Mouse (Mus musculus) yolk sac, embryonic 10.5 days (tissue): ENCODE measurements at regions not wholly inside any gene's neighbourhood (a gene's known extent, or its start where the extent isn't known, plus 50 kb on each side); places are given as distances from the start of the nearest gene placed in this dataset.

Experiments used
- DNase-seq: peaks from one replicate; pipeline ENCODE4 v3.0.0-alpha.2; 2017; ENCODE audit warnings: low spot score

DNA sequence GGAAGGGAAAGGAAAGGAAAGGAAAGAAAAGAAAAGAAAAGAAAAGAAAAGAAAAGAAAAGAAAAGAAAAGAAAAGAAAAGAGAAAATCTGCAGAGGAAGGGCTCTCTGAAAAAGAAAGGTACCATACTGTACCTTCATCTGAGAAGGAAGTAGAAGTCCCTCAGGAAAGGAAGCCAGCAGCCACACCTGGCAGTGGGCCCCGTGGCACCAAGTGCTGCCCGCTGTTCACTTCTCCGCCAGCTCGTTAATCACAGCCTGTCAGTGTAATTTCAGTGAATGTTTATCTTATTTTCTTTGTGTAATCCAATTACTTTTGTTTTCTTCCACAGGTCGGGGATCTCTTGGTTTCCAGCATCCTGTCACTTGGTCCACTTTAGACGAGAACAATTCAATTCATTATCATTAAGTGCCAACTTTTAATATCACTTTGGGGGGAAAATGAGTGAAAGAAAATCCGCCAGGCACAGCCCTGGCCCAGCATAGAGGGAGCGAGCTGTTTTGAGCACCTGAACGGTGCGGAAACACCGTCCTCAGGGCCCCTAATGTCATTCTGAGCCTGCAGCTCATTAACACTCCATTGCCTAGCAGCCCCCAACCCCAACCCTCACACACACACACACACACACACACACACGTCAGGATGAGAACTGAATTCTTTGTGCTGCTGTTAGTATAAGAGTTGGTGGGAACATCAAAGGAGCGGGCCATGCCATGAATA, 309.7 kb downstream of the Irx2 start:
- no peak for DNase-seq

DNA sequence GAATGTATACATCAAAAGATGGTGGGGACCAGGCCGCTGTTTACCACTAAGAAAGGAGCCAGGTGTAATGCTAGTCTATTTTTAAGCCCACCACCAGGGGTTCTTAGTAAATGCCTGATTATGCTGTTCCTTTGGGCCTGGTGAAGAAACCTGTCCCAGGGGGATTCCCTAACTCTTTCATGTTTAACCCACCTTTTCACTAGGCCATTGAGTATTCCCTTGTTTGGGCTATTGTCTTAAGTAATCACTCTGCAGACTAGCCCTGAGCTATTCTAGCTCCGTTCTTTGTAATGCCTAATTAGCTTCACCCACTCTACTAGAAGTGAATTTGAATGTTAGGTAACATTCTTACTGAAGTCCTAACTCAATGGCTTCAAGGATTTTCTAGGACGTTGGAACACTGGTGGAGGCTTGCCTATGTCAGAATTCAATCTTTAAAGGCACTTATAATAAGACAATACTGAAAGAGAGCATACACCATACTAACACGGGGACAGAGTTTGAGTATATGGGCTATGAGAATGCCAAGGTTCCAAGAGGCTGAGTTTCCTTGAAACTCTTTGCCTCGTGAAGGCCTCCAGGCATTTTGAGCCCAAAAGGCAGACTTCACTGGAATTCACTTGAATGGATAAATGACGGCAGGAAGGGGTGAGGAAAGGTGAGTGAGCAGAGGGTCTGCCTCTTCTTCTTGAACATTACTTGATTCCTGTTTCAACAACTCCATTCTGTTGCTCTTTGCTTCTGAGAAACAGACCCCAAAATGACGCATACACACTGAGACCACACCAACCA, 312.7 kb upstream of the Irx4 start:
- DNase-seq, result no peak

DNA sequence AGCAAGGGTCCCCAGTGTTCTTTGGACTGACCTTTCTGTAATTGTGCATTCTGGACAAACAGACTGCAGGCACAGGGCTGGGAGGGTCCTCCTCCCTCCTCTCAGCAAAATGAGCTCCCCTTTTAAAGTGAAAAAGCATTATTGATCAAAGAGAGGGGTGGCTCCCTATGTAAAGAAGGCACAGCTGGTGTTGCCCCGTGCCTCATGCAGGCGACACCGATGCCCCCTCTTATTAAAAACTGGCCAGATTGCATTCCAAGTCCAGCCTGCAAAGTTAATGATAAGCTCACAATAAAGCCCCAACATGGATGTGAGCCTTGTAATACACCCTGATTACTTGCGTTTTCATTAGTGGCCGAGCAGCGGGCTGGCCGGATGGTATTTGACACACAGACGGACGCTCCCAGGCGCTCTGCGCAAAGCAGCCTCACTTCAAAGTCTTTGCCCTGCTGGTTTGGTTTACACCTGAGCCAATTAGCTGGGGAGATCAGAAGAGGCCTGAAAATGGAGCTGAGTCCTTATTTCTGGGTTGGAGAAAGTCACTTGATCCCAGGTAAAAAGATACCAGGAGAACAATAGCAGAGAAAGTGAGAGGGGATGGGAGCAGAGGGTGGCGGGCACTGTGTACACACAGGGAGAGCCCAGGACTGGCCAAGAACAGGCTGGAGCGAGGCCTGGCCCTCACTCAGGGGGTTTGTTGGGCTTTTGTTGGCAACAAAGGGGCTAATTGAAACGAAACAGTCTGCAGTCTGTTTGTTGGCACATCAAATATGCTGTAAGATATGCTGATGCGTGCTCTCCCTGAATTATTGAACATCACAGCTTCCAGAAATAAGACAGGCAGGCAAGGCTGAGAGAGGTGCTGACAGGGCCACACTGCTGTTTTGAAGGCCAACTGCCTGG, 301.4 kb upstream of the Irx4 start:
- no peak for DNase-seq

DNA sequence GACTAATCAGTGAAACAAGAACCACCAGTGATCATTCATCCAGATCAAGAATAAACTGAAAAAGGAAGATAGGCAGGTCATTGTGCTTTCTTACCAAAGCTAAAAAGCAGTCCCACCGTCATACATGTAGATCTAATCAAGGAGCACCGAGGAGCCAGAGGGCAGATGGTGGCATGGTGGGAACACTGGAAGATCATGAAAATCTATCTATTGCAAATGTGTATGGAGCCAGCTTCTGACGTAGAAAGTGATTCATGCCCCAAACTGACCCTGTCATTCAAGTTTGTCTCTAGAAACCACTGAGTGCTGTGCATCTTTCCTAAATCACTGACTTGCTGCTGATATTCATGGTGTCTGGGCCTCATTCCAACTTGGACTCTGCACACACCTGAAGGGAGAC, 299.0 kb upstream of the Irx4 start:
- no peak for DNase-seq

DNA sequence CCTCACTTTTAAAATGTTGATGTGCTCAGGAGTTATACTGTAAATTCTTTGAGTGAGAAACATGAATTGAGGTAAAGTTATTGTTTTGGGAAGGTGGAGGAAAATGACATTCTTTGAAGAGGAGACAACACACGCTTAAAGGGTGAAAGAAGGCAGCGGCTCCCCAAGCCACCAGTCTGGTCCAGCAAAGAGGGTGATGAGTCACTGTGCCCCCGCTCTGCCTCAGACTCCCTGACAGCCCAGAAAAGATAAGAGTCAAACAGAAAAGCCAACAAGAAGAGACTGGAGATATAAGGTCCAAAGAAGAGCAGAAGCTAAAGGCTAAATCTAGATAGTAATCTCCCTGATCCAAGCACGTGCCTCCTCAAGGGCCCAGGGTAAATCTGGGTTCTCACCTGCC, 288.1 kb upstream of the Irx4 start:
- no peak for DNase-seq

DNA sequence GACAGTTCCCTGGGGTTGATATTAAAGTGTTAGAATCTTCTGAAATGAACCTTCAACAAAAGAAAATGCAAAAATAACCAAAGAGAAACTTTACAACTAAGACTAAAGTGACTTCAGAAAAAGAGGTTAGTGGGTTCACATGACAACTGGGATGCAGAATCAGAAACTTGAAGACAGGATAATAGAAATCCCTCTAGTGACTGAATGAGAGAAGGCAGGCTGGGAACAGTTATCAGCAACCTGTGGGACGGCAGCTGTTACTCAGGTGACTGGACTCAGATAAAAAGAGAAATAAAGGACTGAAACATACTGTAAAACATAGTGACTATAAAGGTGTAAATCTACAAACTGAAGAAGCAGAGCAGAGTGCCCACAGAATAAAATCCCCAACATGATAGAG, 287.4 kb upstream of the Irx4 start:
- no peak for DNase-seq

DNA sequence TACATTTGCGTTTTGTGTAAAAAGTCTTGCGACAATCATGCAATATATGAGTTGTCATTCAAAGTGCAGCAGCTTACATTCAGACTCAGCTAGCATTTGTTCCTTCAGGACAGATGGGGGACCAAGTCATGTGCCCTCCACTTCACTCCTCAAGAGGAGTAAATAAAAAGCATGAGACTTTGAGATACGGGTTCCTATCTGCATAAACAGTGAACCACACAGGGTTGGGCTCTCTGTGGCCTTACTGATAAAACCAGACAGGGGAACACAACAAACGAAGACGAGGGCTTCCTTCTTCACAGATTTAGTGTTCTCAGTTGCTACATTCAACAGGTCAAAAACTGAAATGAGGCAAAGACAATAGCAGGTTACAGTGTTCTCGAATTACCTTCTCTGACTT, 283.1 kb upstream of the Irx4 start:
- DNase-seq, result peak; percentile 8

DNA sequence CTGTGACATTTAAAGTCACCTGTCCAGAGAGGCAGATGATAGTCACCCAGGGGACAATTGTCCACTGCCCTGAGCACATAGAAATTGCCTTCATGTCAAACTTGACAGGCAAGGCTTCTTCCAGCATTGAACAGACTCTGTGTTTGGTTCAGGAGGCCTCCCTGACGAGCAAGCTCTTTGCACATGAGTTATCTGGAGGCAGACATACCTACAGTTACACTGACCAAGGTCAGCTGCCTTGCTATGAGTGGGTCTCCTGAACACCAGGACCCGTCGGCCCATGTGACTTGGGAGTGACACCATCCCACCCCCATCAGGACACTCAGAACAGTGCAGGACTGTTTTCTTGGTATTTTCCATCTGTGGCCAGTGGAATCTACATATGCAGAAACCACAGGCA, 282.3 kb upstream of the Irx4 start:
- no peak for DNase-seq

DNA sequence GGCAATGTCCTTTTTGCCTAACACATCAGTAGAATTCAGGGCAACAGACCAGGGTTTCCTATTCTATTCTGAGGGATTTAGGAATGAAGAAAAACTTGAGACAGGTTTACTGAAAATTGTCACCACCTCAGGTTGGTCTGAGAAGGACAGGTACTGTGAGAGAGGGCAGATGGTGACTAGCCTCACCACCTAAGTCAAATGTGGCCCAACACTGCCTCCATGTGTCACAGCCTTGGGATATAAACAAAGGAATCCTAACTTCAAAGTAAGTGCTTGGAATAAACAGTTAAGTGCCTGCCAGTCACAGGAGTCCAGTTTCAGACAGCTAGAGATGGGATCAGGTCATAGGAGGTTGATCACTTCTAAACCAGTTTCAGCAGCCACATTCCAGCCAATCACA, 281.3 kb upstream of the Irx4 start:
- DNase-seq, result no peak

DNA sequence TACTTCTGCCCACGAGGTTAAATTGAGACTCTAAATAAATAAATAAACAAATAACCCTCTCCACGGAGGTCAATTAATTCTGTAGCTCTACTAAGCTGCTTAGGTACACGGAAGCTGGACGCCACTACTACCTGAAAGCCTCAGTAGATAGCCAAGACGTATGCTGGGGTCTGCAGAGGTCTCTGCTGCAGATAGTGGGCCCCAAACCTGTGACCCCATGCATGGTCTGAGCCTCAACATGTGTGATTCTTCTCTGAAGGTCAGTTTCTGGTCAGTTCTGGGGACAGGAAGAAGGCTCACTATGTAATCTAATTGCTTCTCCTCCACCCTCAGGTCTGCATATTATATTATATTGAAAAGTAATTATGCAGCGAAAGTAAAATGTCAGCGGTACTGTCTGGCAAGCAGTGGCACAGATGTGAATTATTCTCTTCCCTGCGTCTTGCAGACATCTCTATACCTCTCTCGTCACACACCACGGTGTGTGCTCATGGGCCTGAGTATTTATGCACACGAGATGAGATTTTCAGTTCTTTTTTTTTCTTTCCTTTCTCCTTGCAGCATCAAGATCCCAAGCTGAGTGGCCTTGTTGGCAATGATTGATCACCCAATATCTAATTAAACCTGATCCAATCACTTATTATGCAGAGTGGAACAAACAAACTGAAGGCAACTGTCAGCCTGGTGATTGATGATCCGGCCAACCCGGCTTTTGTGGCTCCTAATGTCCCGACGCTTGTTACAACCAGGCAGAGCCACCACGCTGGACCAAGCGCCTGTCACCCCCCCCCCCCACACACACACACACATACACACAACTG, 267.5 kb upstream of the Irx4 start:
- DNase-seq, result no peak

DNA sequence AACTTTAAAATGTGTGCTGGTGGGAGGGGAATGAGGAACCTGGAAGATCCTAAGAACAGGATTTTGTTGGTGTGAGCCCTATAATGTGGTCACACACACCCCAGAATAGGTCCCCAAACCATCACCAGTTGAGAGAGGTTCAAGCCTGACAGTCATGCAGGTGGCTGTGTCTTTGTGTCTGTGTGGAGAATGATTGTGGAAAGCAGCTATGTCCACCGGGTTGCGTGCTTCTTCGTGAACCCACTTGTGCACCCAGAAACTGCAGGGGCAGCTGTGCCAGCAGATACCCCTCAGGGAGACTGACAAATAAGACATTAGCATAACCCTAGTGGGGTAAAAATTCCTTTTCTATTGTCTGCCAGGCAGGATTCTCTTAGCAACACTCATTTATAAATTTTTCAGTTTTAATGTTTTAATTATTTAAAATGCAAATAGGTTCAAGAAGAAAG, 266.8 kb upstream of the Irx4 start:
- no peak for DNase-seq

DNA sequence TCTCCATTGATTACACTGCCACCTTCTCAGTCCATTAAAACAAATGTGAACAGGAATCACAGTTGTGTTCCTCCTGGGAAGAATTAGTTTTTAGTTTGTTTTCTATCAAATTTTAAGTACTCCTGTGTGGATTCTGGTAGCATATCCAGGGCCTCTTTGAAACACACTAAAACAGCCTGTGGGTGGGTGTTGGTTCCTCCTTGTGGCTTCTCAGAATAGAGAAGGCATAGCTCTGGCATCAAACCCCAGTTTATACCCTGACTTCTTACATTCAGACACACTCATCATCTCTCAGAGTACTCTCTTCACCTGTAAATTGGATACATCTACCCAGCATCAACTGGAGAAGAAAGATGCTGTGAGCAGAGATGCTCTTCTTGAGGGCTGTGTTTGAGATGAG, 265.7 kb upstream of the Irx4 start:
- DNase-seq, result no peak

DNA sequence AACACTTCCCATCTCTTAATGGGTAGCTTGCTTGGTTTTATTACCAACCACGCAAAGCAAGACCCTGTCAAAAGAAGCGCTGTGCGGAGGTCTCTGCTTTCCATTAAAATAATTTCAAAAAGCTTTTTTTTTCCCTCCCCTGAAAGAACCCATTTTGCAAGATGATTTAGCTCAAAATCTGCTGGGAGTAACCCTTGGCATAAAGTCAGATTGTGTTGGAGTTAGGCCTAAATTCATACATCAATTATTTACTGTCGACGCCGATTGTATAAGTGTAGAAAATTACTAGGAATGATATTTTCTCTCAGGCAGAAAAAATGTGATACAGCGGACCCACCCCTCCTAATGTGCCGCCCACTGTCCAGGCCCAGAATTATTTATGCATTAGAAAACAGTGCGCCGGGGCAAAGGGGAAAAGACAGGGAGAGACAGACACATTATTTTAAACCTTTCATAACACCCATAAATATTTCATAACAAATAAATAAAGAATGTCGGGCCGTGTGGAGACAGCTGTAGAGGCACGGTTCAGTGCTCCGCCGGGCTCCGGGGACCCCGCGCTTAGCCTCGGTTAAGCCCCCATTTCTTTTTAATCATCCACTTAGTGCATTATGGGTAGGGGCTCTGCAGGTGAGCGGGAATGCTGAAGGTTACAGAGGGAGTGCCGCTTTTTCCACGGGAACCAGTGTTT, 251.3 kb upstream of the Irx4 start:
- no peak for DNase-seq

DNA sequence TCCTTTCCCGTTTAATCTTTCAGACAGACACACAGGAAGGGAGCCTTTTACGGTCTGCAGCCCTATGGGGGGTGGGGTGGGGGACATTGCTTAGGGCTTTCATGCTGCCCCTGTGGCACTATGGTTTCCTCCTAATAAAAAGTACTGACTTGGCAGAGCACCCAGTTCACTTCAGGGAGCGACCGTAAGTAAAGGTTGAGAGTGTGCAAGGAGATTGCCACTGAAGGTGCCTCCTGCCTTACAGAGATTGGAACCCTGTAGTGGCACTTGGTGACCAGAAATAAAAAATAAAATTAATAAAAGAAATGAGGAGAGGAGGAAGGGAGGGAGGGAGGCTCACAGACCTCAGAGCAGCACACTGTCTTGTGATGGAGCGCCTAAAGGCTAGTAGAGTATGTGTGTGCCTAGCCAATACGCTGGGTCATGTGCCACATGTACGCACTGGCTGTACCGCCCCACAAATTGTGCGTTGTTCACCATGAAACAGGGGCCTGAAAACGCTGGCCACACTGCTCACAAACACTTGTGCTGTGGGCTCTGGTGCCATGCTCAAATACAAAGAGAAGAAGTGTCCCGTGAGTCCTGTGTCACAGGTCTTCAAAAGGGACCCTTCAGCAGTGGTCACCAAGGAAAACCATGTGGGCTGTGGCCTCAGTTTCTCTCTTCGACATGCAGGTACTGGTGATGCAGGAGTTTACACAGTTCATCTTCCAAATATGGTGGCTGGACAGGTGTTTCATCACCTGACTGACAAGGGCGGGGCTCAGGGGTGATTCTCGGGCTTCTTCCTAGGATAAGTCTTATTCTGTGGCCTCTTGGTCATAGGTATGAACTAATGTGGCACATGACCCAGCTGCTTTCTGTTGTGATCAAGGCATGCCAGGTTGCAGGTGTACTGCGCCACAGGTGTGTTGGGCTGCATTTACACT, 250.5 kb upstream of the Irx4 start:
- no peak for DNase-seq

DNA sequence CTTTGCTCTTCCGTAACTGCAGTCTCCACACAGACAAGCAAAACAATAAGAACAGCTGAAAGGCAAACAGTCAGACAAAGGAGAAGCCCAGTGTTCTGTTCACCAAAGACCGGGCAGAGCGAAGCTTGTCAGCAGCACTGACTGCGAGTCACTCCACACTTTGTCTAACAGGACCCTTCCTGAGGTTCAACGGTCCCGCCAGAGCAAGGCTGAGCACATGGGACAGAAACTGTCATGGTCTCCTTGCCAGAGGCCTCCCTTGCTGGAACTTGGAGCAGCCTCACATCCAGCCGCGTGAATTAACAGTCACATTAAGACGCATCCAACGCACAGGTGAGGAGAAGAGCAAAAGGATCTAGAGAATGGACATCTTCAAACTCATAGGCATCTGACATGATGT, 241.1 kb upstream of the Irx4 start:
- no peak for DNase-seq

DNA sequence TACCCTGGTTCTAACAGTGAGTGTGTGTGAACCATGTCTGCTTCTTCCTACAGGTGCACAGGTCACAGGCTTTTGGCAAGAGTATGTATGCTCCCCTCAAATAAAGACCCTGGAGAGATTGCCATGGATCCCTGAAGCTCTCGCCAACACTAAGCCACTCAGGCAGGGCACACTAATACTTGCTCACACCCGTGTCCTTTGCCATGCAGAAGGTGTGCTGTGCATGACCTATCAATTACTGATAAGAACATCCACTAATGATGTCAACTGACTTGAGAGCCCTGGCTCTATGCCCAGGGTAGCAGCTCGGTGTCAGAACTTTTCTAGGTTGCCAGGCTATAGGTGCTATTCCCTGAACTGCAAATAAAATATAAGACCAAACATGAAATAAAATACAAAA, 229.1 kb upstream of the Irx4 start:
- no peak for DNase-seq

DNA sequence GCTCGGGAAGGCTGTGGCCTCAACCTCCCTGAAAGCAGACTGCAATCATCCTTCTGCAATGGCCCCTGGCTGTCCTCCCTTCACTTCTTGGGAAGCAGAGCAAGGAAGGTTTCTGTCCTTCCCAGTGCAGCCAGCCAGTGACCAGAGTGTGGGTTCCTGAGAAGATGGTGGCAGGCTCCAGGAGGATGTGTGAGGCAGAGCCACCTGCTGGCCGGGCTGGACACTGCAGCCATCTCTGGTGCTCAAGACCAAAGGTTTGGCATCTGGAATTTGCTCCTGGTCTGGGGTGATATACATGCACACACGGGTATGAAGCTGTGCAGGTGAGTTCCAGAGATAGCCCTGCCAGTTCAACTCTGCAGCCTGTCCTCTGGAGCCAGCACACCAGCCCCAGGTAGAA, 227.2 kb upstream of the Irx4 start:
- DNase-seq, result peak; percentile 25

DNA sequence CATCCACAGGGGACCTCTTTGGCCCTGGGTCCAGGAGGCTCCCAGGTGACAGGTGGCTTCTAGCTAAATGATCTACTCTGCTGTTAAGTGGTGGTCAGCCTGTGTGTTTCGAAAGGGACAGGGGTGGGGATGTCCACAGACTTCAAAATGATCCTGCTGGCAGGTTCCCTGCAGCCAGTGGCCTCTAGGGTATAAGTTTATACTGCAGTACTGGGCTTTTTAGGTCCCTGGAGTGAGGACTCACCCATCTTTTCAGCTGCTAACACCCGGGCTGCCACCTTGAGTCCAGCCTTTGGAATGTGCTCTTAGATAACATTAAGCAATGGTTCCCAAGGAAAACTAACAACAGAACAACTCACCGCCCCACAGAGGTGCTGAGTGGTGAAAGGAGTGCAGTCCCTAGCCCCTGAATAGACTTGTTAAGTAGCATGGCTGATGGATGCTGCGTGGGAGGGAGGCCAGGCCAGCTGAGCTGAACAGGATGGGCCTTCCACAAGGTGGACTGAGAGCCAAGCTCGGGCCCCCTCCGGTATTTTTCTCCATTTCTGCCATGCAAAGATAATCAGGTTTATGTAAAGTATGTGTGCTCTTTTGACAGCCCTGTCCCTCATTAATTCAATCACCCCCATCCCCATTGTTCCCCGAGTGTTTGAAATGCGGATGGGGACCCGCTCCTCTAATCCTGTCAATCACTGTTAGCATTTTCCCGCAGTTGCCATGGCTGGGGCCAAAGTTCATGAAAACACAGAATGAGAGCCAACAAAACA, 226.0 kb upstream of the Irx4 start:
- DNase-seq, result peak; percentile 13

DNA sequence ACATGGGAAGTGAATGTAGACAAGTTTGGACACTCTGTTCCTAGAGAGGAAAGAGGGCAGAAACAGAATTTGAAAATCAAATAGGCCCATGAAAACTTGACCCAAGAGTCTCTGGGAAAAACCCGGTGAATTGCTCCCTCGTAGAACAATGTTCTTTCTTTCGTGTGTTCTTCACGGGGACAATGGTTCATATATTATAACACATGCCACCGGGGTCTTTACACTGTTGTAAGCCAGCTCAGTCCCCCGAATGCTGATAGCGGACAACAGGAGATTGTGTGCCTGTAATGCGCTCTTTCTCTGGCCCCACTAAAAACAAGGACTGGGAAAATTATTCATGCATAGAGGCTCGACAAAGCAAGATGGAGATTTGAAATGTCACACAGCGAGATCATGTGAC, 225.4 kb upstream of the Irx4 start:
- no peak for DNase-seq
